Mouse (Mus musculus): ENCODE data around the gene Csrp1.

Csrp1 gene

GRCm38 (mm10) chr1:135770896-135771572 is 51.2 kb downstream of the Csrp1 start:
- no peak for DNase-seq (ENCODE audit: low read depth, low spot score)

GRCm38 (mm10) chr1:135771573-135771970 is 51.7 kb downstream of the Csrp1 start:
- DNase-seq (ENCODE audit: low read depth, low spot score) = no peak

- no peak for DNase-seq (ENCODE audit: low read depth, low spot score)
These were observed 56.7 kb downstream of the Csrp1 start for GRCm38 (mm10) chr1:135776596-135776995.

GRCm38 (mm10) chr1:135777046-135777445 is 57.2 kb downstream of the Csrp1 start:
- no peak for DNase-seq (ENCODE audit: low read depth, low spot score)

GRCm38 (mm10) chr1:135778780-135779535 is 59.1 kb downstream of the Csrp1 start, which contains the start of gene Tnni1:
Gene Tnni1 (plus strand): TSS chr1:135779434.
- no peak for DNase-seq (ENCODE audit: low read depth, low spot score)

- no peak for DNase-seq (ENCODE audit: low read depth, low spot score)
These were observed 60.8 kb downstream of the Csrp1 start for GRCm38 (mm10) chr1:135780649-135781048.

- DNase-seq (ENCODE audit: low read depth, low spot score) = peak; percentile 67
These were observed 61.4 kb downstream of the Csrp1 start for GRCm38 (mm10) chr1:135781220-135781619.

- DNase-seq (ENCODE audit: low read depth, low spot score) = no peak
These were observed 63.0 kb downstream of the Csrp1 start for GRCm38 (mm10) chr1:135782816-135783215.

- DNase-seq (ENCODE audit: low read depth, low spot score) = peak; percentile 78
These were observed 67.9 kb downstream of the Csrp1 start for GRCm38 (mm10) chr1:135787799-135788198.

- no peak for DNase-seq (ENCODE audit: low read depth, low spot score)
These were observed 68.8 kb downstream of the Csrp1 start for GRCm38 (mm10) chr1:135788708-135789107.

- DNase-seq (ENCODE audit: low read depth, low spot score) = peak; percentile 81
These were observed 70.0 kb downstream of the Csrp1 start for GRCm38 (mm10) chr1:135789815-135790214.

GRCm38 (mm10) chr1:135792143-135792939 is 72.5 kb downstream of the Csrp1 start:
- no peak for DNase-seq (ENCODE audit: low read depth, low spot score)

GRCm38 (mm10) chr1:135793370-135794215 is 73.7 kb downstream of the Csrp1 start:
- DNase-seq (ENCODE audit: low read depth, low spot score) = no peak

GRCm38 (mm10) chr1:135794216-135795134 is 74.6 kb downstream of the Csrp1 start:
- DNase-seq (ENCODE audit: low read depth, low spot score) = no peak

GRCm38 (mm10) chr1:135798492-135798891 is 78.6 kb downstream of the Csrp1 start:
- DNase-seq (ENCODE audit: low read depth, low spot score) = no peak

- no peak for DNase-seq (ENCODE audit: low read depth, low spot score)
These were observed 79.3 kb downstream of the Csrp1 start for GRCm38 (mm10) chr1:135799109-135799627.

GRCm38 (mm10) chr1:135800192-135800950 is 80.5 kb downstream of the Csrp1 start:
- DNase-seq (ENCODE audit: low read depth, low spot score) = no peak

Data from retina, postnatal 7 days (tissue).